Mouse (Mus musculus) heart, adult 2 months (tissue): Measurements from ENCODE around the gene Pnn.

ENCODE experiments used
- CTCF ChIP-seq: fragments of 200-600 bp; IDR thresholded peaks from 2 replicates; pipeline ENCODE4 v1.8.1; 2022; ENCODE audit warnings: antibody characterized with exemption, mild to moderate bottlenecking, moderate library complexity
- EP300 ChIP-seq: fragments of 200-500 bp; IDR thresholded peaks from 2 replicates; pipeline ENCODE4 v1.6.1; 2011; ENCODE audit warnings: low read depth, low read length, control low read depth; ENCODE audit not compliant: insufficient read depth
- POLR2A ChIP-seq: fragments of 200-500 bp; IDR thresholded peaks from 2 replicates; pipeline ENCODE4 v1.6.1; 2011; ENCODE audit warnings: mild to moderate bottlenecking, low read depth, low read length, control low read depth; ENCODE audit not compliant: insufficient read depth

DNA sequence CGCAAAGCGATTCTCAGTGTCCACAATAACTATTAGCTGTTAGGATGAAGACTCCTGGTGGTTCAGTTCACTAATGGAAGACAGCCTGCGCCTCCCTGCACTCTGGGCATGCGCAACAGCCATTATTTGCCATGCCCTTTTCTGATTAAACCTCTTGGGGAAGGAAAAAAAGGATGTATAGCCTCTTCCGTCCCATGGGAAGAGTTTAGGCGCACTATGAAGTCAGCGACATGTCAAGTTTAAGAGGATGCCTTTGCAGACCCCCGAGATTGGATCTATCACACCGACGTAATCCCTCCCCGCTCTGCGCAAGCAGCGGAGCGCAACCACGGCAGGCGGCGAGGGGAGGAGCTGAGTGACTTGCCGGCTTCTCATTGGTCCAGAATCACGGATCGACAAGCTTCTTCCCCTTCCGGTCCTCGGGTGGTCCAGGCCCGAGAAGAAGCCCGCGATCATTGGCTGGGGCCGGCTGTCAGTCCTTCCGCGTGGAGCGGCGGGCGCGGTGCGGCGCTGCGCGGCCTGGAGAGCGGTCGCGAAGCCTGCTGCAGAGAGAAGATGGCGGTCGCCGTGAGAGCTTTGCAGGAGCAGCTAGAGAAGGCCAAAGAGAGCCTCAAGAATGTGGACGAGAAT is at the start of gene Pnn:
- TF ChIP-seq EP300 = no peak
- TF ChIP-seq POLR2A = peak; percentile 99
- TF ChIP-seq CTCF = peak; percentile 63
